Mouse (Mus musculus): Measurements from ENCODE around the gene Gpr152. TPM values are rescaled to one million over a fixed set of nuclear protein-coding genes. Genes with fewer than 3 reads are reported as not detected.

Gpr152 gene
- polyA plus RNA-seq, 1 experiment from 2014 or later: 0.05 TPM

GRCm38 (mm10) chr19:4191528-4192250 is 52.1 kb downstream of the Gpr152 start, which contains the start of gene Ppp1ca:
Gene Ppp1ca (plus strand): TSS chr19:4192065.
- H3K4me1 ChIP-seq: peaks cover 24% of the 10 kb centered on the region
- peak within 1 kb of the TSS; percentile 91 for H3K4me3 ChIP-seq
- 0 out of 2 replicates have a peak, but pooled peaks cover 4% of the 10 kb centered on the region for H3K27me3 ChIP-seq
- H3K4me2 ChIP-seq (replicated peaks): peak within 1 kb of the TSS; percentile 83
- H3K9me3 ChIP-seq (replicated peaks): no peaks in the 10 kb centered on the region
- peaks cover 33% of the 10 kb centered on the region for H3K36me3 ChIP-seq
- peak within 1 kb of the TSS; percentile 99 for H3K9ac ChIP-seq
- H3K27ac ChIP-seq: peak within 1 kb of the TSS; percentile 94
- WGBS: 8% methylated on average over 40 of the region's 47 CpGs
- ATAC-seq (ENCODE audit: low FRiP score): peak; percentile 92

DNA sequence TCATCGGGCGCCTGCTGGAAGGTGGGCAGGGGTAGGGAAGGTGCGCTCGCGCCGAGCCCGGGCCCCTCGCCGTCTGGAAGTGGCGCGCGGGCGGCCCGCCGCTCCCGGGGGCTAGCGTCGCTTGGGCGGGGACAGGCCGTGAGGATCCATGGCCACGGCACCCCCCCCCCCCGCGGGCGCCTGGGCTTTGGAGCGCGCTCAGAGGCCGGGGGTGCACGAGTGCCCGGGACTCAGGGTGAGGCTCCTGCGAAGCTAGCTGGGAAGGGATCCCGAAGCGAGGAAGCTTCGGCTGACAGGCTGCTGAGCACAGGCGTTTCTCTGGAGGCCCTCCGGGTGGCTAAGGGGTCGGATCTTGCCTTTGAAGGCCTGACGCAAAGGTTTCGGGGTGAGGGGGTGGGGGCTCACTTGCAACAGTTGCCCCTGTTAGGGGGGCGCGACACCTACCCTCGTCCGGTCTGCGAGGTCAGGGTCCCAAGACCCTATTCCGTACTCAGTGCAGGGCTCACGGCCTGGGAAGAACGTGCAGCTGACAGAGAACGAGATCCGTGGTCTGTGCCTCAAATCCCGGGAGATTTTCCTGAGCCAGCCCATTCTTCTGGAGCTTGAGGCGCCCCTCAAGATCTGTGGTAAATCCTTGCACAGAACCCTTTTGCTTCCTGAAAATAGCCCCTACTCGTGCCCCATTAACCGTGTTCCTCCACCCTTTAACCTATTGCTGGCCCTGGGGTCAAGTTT is 52.8 kb downstream of the Gpr152 start:
- peak; percentile 67 for ATAC-seq (ENCODE audit: low FRiP score)
- Histone ChIP-seq H3K4me3 (peak overlapping the region; percentile 91), H3K27ac (peak overlapping the region; percentile 94), H3K9ac (peak overlapping the region; percentile 99), H3K4me1 (peaks cover 29% of the 10 kb centered on the region), H3K4me2 (replicated peaks) (peak overlapping the region; percentile 83), H3K9me3 (replicated peaks) (no peaks in the 10 kb centered on the region), H3K36me3 (peaks cover 41% of the 10 kb centered on the region), H3K27me3 (0 out of 2 replicates have a peak, but pooled peaks cover 4% of the 10 kb centered on the region)
- under 1% methylated on average over 45 of the region's 52 CpGs for WGBS

DNA sequence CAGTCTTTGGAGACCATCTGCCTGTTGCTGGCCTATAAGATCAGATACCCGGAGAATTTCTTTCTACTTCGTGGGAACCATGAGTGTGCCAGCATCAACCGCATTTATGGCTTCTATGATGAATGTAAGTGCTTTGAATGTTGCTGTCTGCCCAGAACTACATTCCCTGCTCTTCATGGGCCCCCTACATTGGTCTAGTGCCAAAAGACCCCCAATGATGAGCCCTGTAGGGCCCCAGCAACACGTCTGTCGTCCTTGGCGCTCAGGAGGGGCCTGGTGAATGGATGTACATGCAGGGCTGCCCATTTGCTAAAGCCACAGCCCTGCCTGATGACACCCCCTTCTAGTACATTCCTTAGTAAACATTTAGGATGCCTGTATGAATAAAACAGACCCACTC is 53.5 kb downstream of the Gpr152 start:
- Histone ChIP-seq H3K9me3 (replicated peaks) (no peaks in the 10 kb centered on the region), H3K27me3 (0 out of 2 replicates have a peak, but pooled peaks cover under 1% of the 10 kb centered on the region), H3K4me3 (peak overlapping the region; percentile 91), H3K36me3 (peaks cover 48% of the 10 kb centered on the region), H3K4me1 (peaks cover 29% of the 10 kb centered on the region), H3K27ac (no peak overlapping the region), H3K9ac (peak overlapping the region; percentile 99), H3K4me2 (replicated peaks) (peak overlapping the region; percentile 83)
- no peak for ATAC-seq (ENCODE audit: low FRiP score)
- 66% methylated on average over 6 of the region's 6 CpGs for WGBS

DNA sequence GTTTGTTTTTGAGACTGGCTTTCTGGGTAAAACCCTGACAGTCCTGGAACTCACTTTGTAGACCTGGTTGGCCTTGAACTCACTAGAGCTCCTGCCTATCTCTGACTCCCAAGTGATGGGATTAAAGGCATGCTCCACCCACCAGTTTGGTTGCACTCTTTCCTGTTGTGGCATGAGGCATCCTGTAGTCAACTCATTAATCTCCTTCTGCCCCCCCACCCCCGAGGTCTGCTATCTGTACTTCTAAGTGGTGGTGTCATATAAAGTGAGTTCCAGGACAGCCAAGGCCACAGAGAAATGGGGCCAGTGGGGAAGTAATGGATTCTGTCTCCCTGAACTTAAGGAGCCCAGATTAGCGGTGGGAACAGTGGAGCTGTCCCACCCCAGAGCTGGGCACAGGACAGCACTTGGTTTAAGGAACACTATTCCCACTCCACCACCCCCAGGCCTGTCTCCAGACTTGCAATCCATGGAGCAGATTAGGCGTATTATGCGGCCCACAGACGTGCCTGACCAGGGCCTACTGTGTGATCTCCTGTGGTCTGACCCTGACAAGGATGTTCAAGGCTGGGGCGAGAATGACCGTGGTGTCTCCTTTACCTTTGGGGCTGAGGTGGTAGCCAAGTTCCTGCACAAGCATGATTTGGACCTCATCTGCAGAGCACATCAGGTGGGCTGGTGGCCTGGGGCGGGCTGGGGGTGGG is 54.6 kb downstream of the Gpr152 start:
- no peak for ATAC-seq (ENCODE audit: low FRiP score)
- Histone ChIP-seq H3K27ac (no peak overlapping the region), H3K4me1 (peaks cover 29% of the 10 kb centered on the region), H3K4me2 (replicated peaks) (no peak overlapping the region), H3K4me3 (no peak overlapping the region), H3K27me3 (no peaks in the 10 kb centered on the region), H3K9ac (no peak overlapping the region), H3K36me3 (peaks cover 51% of the 10 kb centered on the region), H3K9me3 (replicated peaks) (no peaks in the 10 kb centered on the region)
- WGBS: 91% methylated on average over 8 of the region's 8 CpGs

DNA sequence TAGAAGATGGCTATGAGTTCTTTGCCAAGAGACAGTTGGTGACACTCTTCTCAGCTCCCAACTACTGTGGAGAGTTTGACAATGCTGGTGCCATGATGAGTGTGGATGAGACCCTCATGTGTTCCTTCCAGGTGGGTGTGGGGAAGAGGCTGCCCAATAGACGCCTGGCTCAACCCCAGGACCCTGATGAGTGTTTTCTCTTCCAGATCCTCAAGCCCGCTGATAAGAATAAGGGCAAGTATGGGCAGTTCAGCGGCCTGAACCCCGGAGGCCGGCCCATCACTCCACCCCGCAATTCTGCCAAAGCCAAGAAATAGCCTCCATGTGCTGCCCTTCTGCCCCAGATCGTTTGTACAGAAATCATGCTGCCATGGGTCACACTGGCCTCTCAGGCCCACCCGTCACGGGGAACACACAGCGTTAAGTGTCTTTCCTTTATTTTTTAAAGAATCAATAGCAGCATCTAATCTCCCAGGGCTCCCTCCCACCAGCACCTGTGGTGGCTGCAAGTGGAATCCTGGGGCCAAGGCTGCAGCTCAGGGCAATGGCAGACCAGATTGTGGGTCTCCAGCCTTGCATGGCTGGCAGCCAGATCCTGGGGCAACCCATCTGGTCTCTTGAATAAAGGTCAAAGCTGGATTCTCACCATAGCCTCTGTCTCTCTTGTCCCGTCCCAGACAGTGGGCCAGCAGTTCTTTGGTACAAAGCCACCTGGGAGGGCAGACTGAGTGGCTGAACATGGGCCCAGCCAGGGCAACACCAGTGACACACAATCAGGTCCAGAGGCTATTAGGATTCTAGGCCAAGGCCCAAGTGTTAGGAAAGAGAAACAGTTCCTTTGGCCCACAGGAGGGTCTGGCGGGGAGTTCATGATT is 55.4 kb downstream of the Gpr152 start:
- no peaks in the 10 kb centered on the region for H3K27me3 ChIP-seq
- H3K9me3 ChIP-seq (replicated peaks): no peaks in the 10 kb centered on the region
- H3K27ac ChIP-seq: no peak overlapping the region
- peak overlapping the region; percentile 23; the same call in 1 of the 2 replicates for H3K9ac ChIP-seq
- peaks cover 55% of the 10 kb centered on the region for H3K36me3 ChIP-seq
- no peak overlapping the region for H3K4me3 ChIP-seq
- no peak for ATAC-seq (ENCODE audit: low FRiP score)
- H3K4me2 ChIP-seq (replicated peaks): no peak overlapping the region
- WGBS: 81% methylated on average over 12 of the region's 12 CpGs
- H3K4me1 ChIP-seq: peaks cover 30% of the 10 kb centered on the region

Other genes with a start within 250 kb of the Gpr152 start
- 24.9 and 29.9 TPM in 2 replicates for gene Tcirg1, start 232.7 kb upstream of the Gpr152 start, polyA plus RNA-seq (2016; fragmentation: Nextera tagmentation; extraction: Ambion mirVana)
- 180 and 207 TPM in 2 replicates for gene Ndufs8, start 227.0 kb upstream of the Gpr152 start, polyA plus RNA-seq (2016; fragmentation: Nextera tagmentation; extraction: Ambion mirVana)
- 1.0 and 1.2 TPM in 2 replicates for gene Aldh3b1, start 210.0 kb upstream of the Gpr152 start, polyA plus RNA-seq (2016; fragmentation: Nextera tagmentation; extraction: Ambion mirVana)
- 8.1 and 8.5 TPM in 2 replicates for gene Unc93b1, start 204.6 kb upstream of the Gpr152 start, polyA plus RNA-seq (2016; fragmentation: Nextera tagmentation; extraction: Ambion mirVana)
- not detected in 2 replicates for gene Aldh3b3, start 181.1 kb upstream of the Gpr152 start, polyA plus RNA-seq (2016; fragmentation: Nextera tagmentation; extraction: Ambion mirVana)
- gene Aldh3b2, start 167.5 kb upstream of the Gpr152 start, polyA plus RNA-seq (2016; fragmentation: Nextera tagmentation; extraction: Ambion mirVana): 0.96 and 1.2 TPM in 2 replicates
- gene Acy3, start 153.2 kb upstream of the Gpr152 start, polyA plus RNA-seq (2016; fragmentation: Nextera tagmentation; extraction: Ambion mirVana): 2.4 and 2.6 TPM in 2 replicates
- 0.35 and 0.47 TPM in 2 replicates for gene Tbx10, start 147.0 kb upstream of the Gpr152 start, polyA plus RNA-seq (2016; fragmentation: Nextera tagmentation; extraction: Ambion mirVana)
- 18.7 and 18.9 TPM in 2 replicates for gene Nudt8, start 139.2 kb upstream of the Gpr152 start, polyA plus RNA-seq (2016; fragmentation: Nextera tagmentation; extraction: Ambion mirVana)
- gene Gm49405, start 139.2 kb upstream of the Gpr152 start, polyA plus RNA-seq (2016; fragmentation: Nextera tagmentation; extraction: Ambion mirVana): 3.2 and 4.2 TPM in 2 replicates
- gene Doc2g, start 136.5 kb upstream of the Gpr152 start, polyA plus RNA-seq (2016; fragmentation: Nextera tagmentation; extraction: Ambion mirVana): 4.4 and 5.8 TPM in 2 replicates
- gene Ndufv1, start 127.0 kb upstream of the Gpr152 start, polyA plus RNA-seq (2016; fragmentation: Nextera tagmentation; extraction: Ambion mirVana): 187 and 188 TPM in 2 replicates
- gene Gstp1, start 101.8 kb upstream of the Gpr152 start, polyA plus RNA-seq (2016; fragmentation: Nextera tagmentation; extraction: Ambion mirVana): 357 and 360 TPM in 2 replicates
- gene Gstp2, start 93.8 kb upstream of the Gpr152 start, polyA plus RNA-seq (2016; fragmentation: Nextera tagmentation; extraction: Ambion mirVana): 1.5 and 8.3 TPM in 2 replicates
- not detected in 2 replicates for gene Gstp3, start 80.2 kb upstream of the Gpr152 start, polyA plus RNA-seq (2016; fragmentation: Nextera tagmentation; extraction: Ambion mirVana)
- not detected in 2 replicates for gene Cabp2, start 58.2 kb upstream of the Gpr152 start, polyA plus RNA-seq (2016; fragmentation: Nextera tagmentation; extraction: Ambion mirVana)
- 65.6 and 76.9 TPM in 2 replicates for gene Cdk2ap2, start 42.6 kb upstream of the Gpr152 start, polyA plus RNA-seq (2016; fragmentation: Nextera tagmentation; extraction: Ambion mirVana)
- 19.6 and 24.4 TPM in 2 replicates for gene Pitpnm1, start 39.8 kb upstream of the Gpr152 start, polyA plus RNA-seq (2016; fragmentation: Nextera tagmentation; extraction: Ambion mirVana)
- gene Aip, start 13.9 kb upstream of the Gpr152 start, polyA plus RNA-seq (2016; fragmentation: Nextera tagmentation; extraction: Ambion mirVana): 68.8 and 71.3 TPM in 2 replicates
- gene Cabp4, start 4.2 kb downstream of the Gpr152 start, polyA plus RNA-seq (2016; fragmentation: Nextera tagmentation; extraction: Ambion mirVana): 0.16 and 0.39 TPM in 2 replicates
- 128 and 131 TPM in 2 replicates for gene Coro1b, start 8.8 kb downstream of the Gpr152 start, polyA plus RNA-seq (2016; fragmentation: Nextera tagmentation; extraction: Ambion mirVana)
- 1.0 and 1.2 TPM in 2 replicates for gene Ptprcap, start 13.8 kb downstream of the Gpr152 start, polyA plus RNA-seq (2016; fragmentation: Nextera tagmentation; extraction: Ambion mirVana)
- 64.8 and 68.2 TPM in 2 replicates for gene Rps6kb2, start 23.6 kb downstream of the Gpr152 start, polyA plus RNA-seq (2016; fragmentation: Nextera tagmentation; extraction: Ambion mirVana)
- 4.7 and 5.0 TPM in 2 replicates for gene Carns1, start 35.7 kb downstream of the Gpr152 start, polyA plus RNA-seq (2016; fragmentation: Nextera tagmentation; extraction: Ambion mirVana)
- 0.58 and 1.0 TPM in 2 replicates for gene Tbc1d10c, start 51.5 kb downstream of the Gpr152 start, polyA plus RNA-seq (2016; fragmentation: Nextera tagmentation; extraction: Ambion mirVana)
- gene Ppp1ca, start 52.3 kb downstream of the Gpr152 start, polyA plus RNA-seq (2016; fragmentation: Nextera tagmentation; extraction: Ambion mirVana): 662 and 684 TPM in 2 replicates
- gene Rad9a, start 61.9 kb downstream of the Gpr152 start, polyA plus RNA-seq (2016; fragmentation: Nextera tagmentation; extraction: Ambion mirVana): 30.5 and 31.2 TPM in 2 replicates
- gene Clcf1, start 74.5 kb downstream of the Gpr152 start, polyA plus RNA-seq (2016; fragmentation: Nextera tagmentation; extraction: Ambion mirVana): 2.1 and 2.8 TPM in 2 replicates
- gene AC109138.7, start 74.6 kb downstream of the Gpr152 start, polyA plus RNA-seq (2016; fragmentation: Nextera tagmentation; extraction: Ambion mirVana): not detected in 2 replicates
- 16.2 and 17.2 TPM in 2 replicates for gene Pold4, start 92.1 kb downstream of the Gpr152 start, polyA plus RNA-seq (2016; fragmentation: Nextera tagmentation; extraction: Ambion mirVana)
- gene Ssh3, start 129.4 kb downstream of the Gpr152 start, polyA plus RNA-seq (2016; fragmentation: Nextera tagmentation; extraction: Ambion mirVana): 10.1 and 10.4 TPM in 2 replicates
- 17.5 and 22.1 TPM in 2 replicates for gene Ankrd13d, start 143.3 kb downstream of the Gpr152 start, polyA plus RNA-seq (2016; fragmentation: Nextera tagmentation; extraction: Ambion mirVana)
- 21.8 and 22.0 TPM in 2 replicates for gene Grk2, start 166.4 kb downstream of the Gpr152 start, polyA plus RNA-seq (2016; fragmentation: Nextera tagmentation; extraction: Ambion mirVana)